Mouse (Mus musculus) E14TG2a.4 (cell line): ENCODE results near the gene Macrod1.

ENCODE experiments used
- H3K27me3 ChIP-seq: 2 replicates; pipeline ENCODE4 v1.6.1; 2014; ENCODE audit warnings: low read length, control low read depth; ENCODE audit not compliant: insufficient read depth
- H3K36me3 ChIP-seq: 2 replicates; pipeline ENCODE4 v1.6.1; 2014; ENCODE audit warnings: low read length, control low read depth; ENCODE audit not compliant: insufficient read depth
- H3K4me1 ChIP-seq: replicated peaks from 2 replicates; pipeline ENCODE4 v1.6.1; 2014; ENCODE audit warnings: low read depth, low read length, control low read depth
- H3K4me3 ChIP-seq: replicated peaks from 2 replicates; pipeline ENCODE4 v1.5.1; 2014; ENCODE audit warnings: mild to moderate bottlenecking, low read length
- H3K9me3 ChIP-seq: 2 replicates; pipeline ENCODE4 v1.6.1; 2014; ENCODE audit warnings: low read length, control low read depth
- CTCF ChIP-seq: conservative IDR thresholded peaks from 2 replicates; pipeline ENCODE4 v1.5.1; 2014; ENCODE audit warnings: low read length
- NANOG ChIP-seq: IDR thresholded peaks from 2 replicates; pipeline ENCODE4 v1.6.1; 2014; ENCODE audit warnings: borderline replicate concordance, low read length, mixed read lengths
- POU5F1 ChIP-seq: IDR thresholded peaks from 2 replicates; pipeline ENCODE4 v1.6.1; 2014; ENCODE audit warnings: low read length, borderline replicate concordance

The Macrod1 gene

DNA sequence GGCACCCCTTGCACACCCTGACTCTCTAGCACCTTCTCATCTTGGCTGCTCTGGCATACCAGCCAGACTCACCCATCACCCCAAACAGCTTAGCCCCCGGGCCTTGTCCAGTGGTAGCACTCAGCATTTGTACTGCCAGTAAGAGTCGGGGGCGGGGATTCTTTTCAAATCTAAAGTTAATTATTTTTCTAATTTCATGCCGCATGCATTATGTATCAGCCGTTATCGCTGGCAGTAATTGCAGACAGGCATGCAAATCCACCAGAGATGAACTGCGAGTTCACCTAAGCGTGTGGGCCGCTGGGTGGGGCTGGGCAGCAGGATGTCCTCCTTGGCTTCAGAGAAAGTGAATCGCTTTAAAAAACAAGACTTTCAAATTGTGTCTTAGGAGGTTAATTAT, 45.4 kb downstream of the Macrod1 start:
- no peak overlapping the region for H3K4me3 ChIP-seq
- peaks cover 8% of the 10 kb centered on the region for H3K27me3 ChIP-seq
- no peaks in the 10 kb centered on the region for H3K9me3 ChIP-seq
- no peaks in the 10 kb centered on the region for H3K36me3 ChIP-seq
- TF ChIP-seq NANOG = no peak
- no peak for TF ChIP-seq CTCF
- no peak for TF ChIP-seq POU5F1
- H3K4me1 ChIP-seq = peaks cover 45% of the 10 kb centered on the region

DNA sequence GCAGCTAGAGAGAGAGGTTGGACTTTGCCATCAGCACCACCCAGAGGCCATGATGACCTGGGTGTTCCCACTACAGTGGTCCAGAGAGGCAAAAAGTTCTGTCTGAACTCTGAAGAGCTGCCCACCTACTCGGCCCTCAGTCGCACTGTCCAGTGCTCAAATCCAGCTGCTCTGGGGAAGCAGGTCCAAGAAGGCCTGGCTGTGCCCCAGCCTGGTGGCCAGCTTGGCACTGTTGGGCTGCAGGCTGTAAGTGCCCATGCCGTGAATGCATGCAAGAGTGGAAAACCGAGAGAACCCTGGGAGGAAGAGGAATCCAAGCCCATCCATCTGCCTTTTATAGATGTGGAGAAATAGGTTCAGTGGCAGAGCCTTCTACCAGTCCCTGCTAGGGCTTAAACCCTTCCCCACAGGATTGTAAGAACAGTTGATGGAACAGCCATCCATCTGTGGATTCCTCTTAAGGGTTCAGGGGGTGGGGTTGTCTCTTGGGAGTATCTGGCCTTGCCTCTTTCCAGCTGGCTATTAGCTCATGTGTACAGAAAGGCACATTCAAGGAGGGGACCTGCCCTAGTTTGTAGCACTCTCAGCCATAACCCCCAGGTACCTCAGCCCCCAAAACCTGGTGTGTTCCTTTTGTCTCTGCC, 46.9 kb downstream of the Macrod1 start:
- H3K9me3 ChIP-seq = no peaks in the 10 kb centered on the region

DNA sequence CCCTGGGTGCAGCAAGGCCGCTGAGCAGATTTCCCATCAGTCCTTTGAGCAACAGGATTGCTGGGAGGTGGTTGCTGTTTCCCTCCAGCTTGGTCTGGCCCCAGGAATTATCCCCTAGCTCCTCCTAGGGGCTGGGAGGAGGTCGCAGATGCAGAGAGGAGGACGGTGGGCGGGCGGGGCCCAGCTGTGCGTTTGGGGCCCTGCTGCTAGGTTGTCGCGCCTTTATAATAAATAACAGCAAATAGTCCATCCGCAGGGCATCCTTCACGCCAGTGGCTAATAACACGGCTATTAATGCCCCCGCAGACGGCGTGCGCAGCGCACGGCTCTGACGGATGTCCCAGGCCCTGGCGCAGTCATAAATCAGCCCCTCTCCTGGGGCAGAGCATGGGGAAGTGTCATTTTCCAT, 47.4 kb downstream of the Macrod1 start:
- peak; percentile 14; the same call in 1 of the 2 replicates for TF ChIP-seq CTCF
- no peak for TF ChIP-seq NANOG
- peaks cover 1% of the 10 kb centered on the region; the same call in 1 of the 2 replicates for H3K27me3 ChIP-seq
- no peaks in the 10 kb centered on the region for H3K9me3 ChIP-seq
- H3K4me1 ChIP-seq = peaks cover 43% of the 10 kb centered on the region
- H3K4me3 ChIP-seq = peak overlapping the region; percentile 60
- no peaks in the 10 kb centered on the region for H3K36me3 ChIP-seq

More for the DNA sequence above, 46.9 kb downstream of the Macrod1 start:
- Histone ChIP-seq H3K4me3 (peak overlapping the region; percentile 60), H3K4me1 (peaks cover 43% of the 10 kb centered on the region), H3K36me3 (no peaks in the 10 kb centered on the region), H3K27me3 (peaks cover 1% of the 10 kb centered on the region; the same call in 1 of the 2 replicates)
- TF ChIP-seq CTCF (no peak), NANOG (no peak), POU5F1 (no peak)

DNA sequence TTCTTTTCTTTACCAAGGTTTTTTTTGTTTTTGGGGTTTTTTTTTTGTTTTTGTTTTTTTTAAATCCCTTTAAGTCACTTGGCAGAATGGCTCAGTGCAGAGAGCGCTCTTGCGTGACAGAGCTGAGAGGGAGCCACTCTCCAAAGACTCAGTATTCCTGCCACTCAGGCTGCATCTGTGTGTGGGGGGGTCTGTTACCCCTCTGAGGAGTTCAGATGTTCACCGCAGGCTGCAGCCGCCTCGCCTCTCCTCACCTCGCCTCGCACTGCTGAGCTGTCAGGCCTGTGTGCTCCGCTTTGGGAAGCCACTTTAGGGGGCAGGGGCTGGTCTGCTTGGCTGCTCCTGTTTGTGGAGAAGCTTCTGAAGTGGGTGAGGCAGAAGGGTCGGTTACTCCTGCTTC, 48.9 kb downstream of the Macrod1 start, which contains the start of gene Flrt1:
Flrt1 (minus strand) TSS at position 186 of the 400 bp plus-strand sequence.
- no peaks in the 10 kb centered on the region for H3K36me3 ChIP-seq
- H3K4me1 ChIP-seq = peaks cover 50% of the 10 kb centered on the region
- H3K27me3 ChIP-seq = peaks cover 11% of the 10 kb centered on the region
- TF ChIP-seq POU5F1 = no peak
- TF ChIP-seq CTCF = no peak
- TF ChIP-seq NANOG = no peak
- H3K4me3 ChIP-seq = peak within 1 kb of the TSS; percentile 60; the same call in 1 of the 2 replicates
- no peaks in the 10 kb centered on the region for H3K9me3 ChIP-seq

GRCm38 (mm10) chr19:7106566-7106965, 50.0 kb downstream of the Macrod1 start:
- Histone ChIP-seq H3K36me3 (no peaks in the 10 kb centered on the region), H3K27me3 (peaks cover 17% of the 10 kb centered on the region), H3K9me3 (no peaks in the 10 kb centered on the region), H3K4me1 (peaks cover 56% of the 10 kb centered on the region), H3K4me3 (no peak overlapping the region)
- TF ChIP-seq NANOG = no peak
- TF ChIP-seq CTCF = no peak
- TF ChIP-seq POU5F1 = no peak

DNA sequence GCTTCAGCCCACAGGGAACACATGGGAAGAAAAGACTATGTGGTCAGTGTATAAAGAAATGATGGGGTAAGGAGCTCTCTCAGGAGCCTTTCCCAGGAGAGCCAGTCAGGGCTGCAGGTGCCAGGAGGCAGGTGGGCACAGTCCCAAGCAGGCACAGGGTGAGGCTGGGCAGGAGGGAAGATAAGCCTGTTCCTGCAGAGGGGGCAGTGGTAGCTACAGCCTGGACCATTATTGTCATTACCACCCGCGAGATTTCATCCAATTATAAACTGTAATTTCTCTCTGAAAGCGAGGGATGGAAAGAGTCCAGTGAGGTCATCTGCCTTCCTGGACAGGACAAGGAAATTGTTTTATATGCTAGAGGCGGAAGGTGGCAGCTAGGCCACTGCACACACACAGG, 50.6 kb downstream of the Macrod1 start:
- H3K4me1 ChIP-seq = peaks cover 52% of the 10 kb centered on the region

DNA sequence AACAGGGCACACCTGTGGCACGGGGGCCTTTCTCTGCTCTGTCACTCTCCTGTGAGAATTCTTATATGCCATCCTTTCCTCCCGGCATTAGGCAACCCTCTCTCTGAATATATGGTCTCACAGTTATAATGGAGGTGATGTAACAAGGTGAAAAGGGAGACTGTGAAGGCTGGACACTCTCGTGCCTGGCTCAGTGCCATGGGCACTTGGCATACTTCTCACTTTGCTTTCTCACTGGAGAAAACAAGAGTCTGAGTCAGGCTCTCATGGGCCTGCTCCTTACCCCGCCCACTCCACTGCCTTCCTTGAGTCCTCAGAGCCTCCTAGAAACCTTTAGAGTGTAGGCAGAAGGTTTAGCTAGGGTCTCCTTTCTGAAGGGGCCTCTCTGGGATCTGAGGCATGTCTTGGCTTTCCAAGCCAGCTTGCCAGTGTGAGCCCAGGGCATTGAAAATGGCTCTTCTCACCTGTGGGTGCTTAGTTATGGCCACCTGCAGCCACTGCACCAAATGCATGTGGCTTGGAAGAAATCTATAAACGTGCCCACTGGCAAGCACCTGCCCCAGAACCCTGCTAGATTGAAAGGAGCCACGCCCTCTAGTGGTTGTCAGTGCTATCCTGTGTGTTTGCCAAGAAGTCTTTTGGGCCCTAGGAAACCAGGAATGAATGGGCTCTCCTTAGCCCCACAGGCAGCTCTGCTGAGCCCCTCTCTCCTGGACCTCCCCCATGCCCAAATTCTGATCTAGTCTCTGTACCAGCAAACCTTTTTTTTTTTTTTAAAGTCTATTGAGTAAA, 51.7 kb downstream of the Macrod1 start:
- Histone ChIP-seq H3K4me3 (no peak overlapping the region), H3K4me1 (peaks cover 51% of the 10 kb centered on the region), H3K27me3 (peaks cover 18% of the 10 kb centered on the region), H3K9me3 (no peaks in the 10 kb centered on the region), H3K36me3 (no peaks in the 10 kb centered on the region)
- no peak for TF ChIP-seq POU5F1
- TF ChIP-seq CTCF = peak; percentile 62
- TF ChIP-seq NANOG = no peak

More for the DNA sequence above, 50.6 kb downstream of the Macrod1 start:
- no peak overlapping the region for H3K4me3 ChIP-seq
- no peaks in the 10 kb centered on the region for H3K9me3 ChIP-seq
- H3K27me3 ChIP-seq = peaks cover 18% of the 10 kb centered on the region
- TF ChIP-seq POU5F1 (no peak), NANOG (no peak), CTCF (no peak)
- H3K36me3 ChIP-seq = no peaks in the 10 kb centered on the region

- peaks cover 22% of the 10 kb centered on the region for H3K27me3 ChIP-seq
- TF ChIP-seq CTCF (no peak), POU5F1 (no peak), NANOG (no peak)
- peaks cover 51% of the 10 kb centered on the region for H3K4me1 ChIP-seq
- no peaks in the 10 kb centered on the region for H3K36me3 ChIP-seq
- H3K4me3 ChIP-seq = no peak overlapping the region
- H3K9me3 ChIP-seq = no peaks in the 10 kb centered on the region
Observed at GRCm38 (mm10) chr19:7110097-7110496, 53.5 kb downstream of the Macrod1 start.
